Mouse (Mus musculus) lung, embryonic 16.5 days (tissue): ENCODE data around the gene H2-Q7. TPM values are rescaled to one million over a fixed set of nuclear protein-coding genes. Genes with fewer than 3 reads are reported as not detected.
"Not testable (repeated sequence)": the region's sequence is repeated elsewhere in the genome, so short reads cannot be mapped to it uniquely, and the experiment has no call there.

Experiments
- ATAC-seq: fragments of 200-750 bp; cut with Nextera tagmentation; 2 replicates; pipeline ENCODE4 v1.8.0; 2017; ENCODE audit warnings: low read depth, mild to moderate bottlenecking, moderate library complexity
- H3K27ac ChIP-seq: fragments of 300-500 bp; sonication (generic); 2 replicates; pipeline ENCODE4 v1.5.1; 2014; ENCODE audit warnings: mild to moderate bottlenecking, control low read depth, low read length
- H3K27me3 ChIP-seq: fragments of 300-500 bp; sonication (generic); 2 replicates; pipeline ENCODE4 v1.6.1; 2014; ENCODE audit warnings: low read depth, low read length, mixed read lengths; ENCODE audit not compliant: control insufficient read depth, insufficient read depth
- H3K36me3 ChIP-seq: fragments of 300-500 bp; sonication (generic); 2 replicates; pipeline ENCODE4 v1.6.1; 2014; ENCODE audit warnings: low read length; ENCODE audit not compliant: control insufficient read depth, insufficient read depth
- H3K4me1 ChIP-seq: fragments of 300-500 bp; sonication (generic); replicated peaks from 2 replicates; pipeline ENCODE4 v1.6.1; 2014; ENCODE audit warnings: low read length, mixed read lengths; ENCODE audit not compliant: control insufficient read depth, insufficient read depth
- H3K4me2 ChIP-seq: fragments of 300-500 bp; sonication (generic); 2 replicates; pipeline ENCODE4 v1.6.1; 2014; ENCODE audit warnings: low read depth, low read length, control low read depth
- H3K4me3 ChIP-seq: fragments of 300-500 bp; sonication (generic); 2 replicates; pipeline ENCODE4 v1.5.1; 2014; ENCODE audit warnings: mild to moderate bottlenecking, low read length, control low read depth
- H3K9ac ChIP-seq: fragments of 300-500 bp; sonication (generic); 2 replicates; pipeline ENCODE4 v1.6.1; 2014; ENCODE audit warnings: low read length, control low read depth
- H3K9me3 ChIP-seq: fragments of 300-500 bp; sonication (generic); 2 replicates; pipeline ENCODE4 v1.6.1; 2016; ENCODE audit warnings: low read length; ENCODE audit not compliant: control insufficient read depth
- WGBS: fragments of 180-500 bp; shearing (Covaris S2); extraction: QIAGEN DNeasy Blood & Tissue Kit; methylation state at CpG from one replicate; pipeline ENCODE4 v1.1.7; 2014; 5-methylcytosine and 5-hydroxymethylcytosine counted together
- polyA plus RNA-seq: library from polyadenylated mRNA; unstranded; fragments of >200 nt; fragmentation: Nextera tagmentation; extraction: Ambion mirVana; gene quantifications from 2 replicates; pipeline ENCODE4 v1.2.1, GENCODE M21; 2015

Gene H2-Q7
- polyA plus RNA-seq, 1 experiment from 2014 or later = 5.0 TPM

- not testable (repeated sequence) for ATAC-seq, H3K27ac ChIP-seq, H3K27me3 ChIP-seq, H3K4me1 ChIP-seq, H3K4me2 ChIP-seq, H3K36me3 ChIP-seq, H3K4me3 ChIP-seq, H3K9me3 ChIP-seq, H3K9ac ChIP-seq
- WGBS = 81% methylated on average over 2 of the region's 3 CpGs
Measured at GRCm38 (mm10) chr17:35432167-35432566, 6.8 kb upstream of the H2-Q7 start.

GRCm38 (mm10) chr17:35434836-35435235 is 4.1 kb upstream of the H2-Q7 start:
- H3K36me3 ChIP-seq, ATAC-seq, H3K9ac ChIP-seq, H3K27ac ChIP-seq, H3K4me2 ChIP-seq, H3K4me1 ChIP-seq, H3K27me3 ChIP-seq, H3K9me3 ChIP-seq, H3K4me3 ChIP-seq: not testable (repeated sequence)
- 9% methylated on average over 8 of the region's 8 CpGs for WGBS

- H3K4me1 ChIP-seq, H3K27ac ChIP-seq, H3K4me2 ChIP-seq, H3K4me3 ChIP-seq, H3K9me3 ChIP-seq, ATAC-seq, H3K36me3 ChIP-seq, H3K27me3 ChIP-seq, H3K9ac ChIP-seq: not testable (repeated sequence)
- 70% methylated on average over 3 of the region's 3 CpGs for WGBS
Measured at GRCm38 (mm10) chr17:35435577-35435976, 3.4 kb upstream of the H2-Q7 start.

- H3K4me1 ChIP-seq, H3K9me3 ChIP-seq, H3K36me3 ChIP-seq, H3K27me3 ChIP-seq, ATAC-seq, H3K9ac ChIP-seq, H3K4me3 ChIP-seq, H3K27ac ChIP-seq, H3K4me2 ChIP-seq: not testable (repeated sequence)
- WGBS = 43% methylated on average over 1 of the region's 1 CpGs
Measured at GRCm38 (mm10) chr17:35437386-35437936, 1.5 kb upstream of the H2-Q7 start.

GRCm38 (mm10) chr17:35438395-35438794 is 560 bp upstream of the H2-Q7 start:
- not testable (repeated sequence) for H3K27me3 ChIP-seq, ATAC-seq
- 80% methylated on average over 2 of the region's 3 CpGs for WGBS

DNA sequence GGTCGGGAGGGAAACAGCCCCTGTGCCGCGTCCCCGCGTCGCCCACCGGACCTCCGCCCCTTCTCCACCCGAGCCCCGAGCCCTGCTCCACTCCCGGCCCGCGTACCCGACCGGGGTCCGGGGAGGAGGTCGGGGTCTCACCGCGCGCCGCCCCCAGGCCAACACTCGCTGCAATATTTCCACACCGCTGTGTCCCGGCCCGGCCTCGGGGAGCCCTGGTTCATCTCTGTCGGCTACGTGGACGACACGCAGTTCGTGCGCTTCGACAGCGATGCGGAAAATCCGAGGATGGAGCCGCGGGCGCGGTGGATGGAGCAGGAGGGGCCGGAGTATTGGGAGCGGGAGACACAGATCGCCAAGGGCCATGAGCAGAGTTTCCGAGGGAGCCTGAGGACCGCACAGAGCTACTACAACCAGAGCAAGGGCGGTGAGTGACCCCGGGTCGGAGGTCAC is 366 bp downstream of the H2-Q7 start:
- Histone ChIP-seq H3K9ac (peak overlapping the region; percentile 57), H3K4me3 (peak overlapping the region; percentile 50), H3K4me2 (peak overlapping the region; percentile 78)
- H3K27me3 ChIP-seq, H3K36me3 ChIP-seq, H3K4me1 ChIP-seq, H3K27ac ChIP-seq, H3K9me3 ChIP-seq: not testable (repeated sequence)
- 1% methylated on average over 37 of the region's 48 CpGs for WGBS
- peak; percentile 47 for ATAC-seq

More at GRCm38 (mm10) chr17:35438395-35438794, 560 bp upstream of the H2-Q7 start:
- H3K9ac ChIP-seq, H3K4me2 ChIP-seq, H3K9me3 ChIP-seq, H3K4me3 ChIP-seq, H3K4me1 ChIP-seq, H3K36me3 ChIP-seq, H3K27ac ChIP-seq: not testable (repeated sequence)

DNA sequence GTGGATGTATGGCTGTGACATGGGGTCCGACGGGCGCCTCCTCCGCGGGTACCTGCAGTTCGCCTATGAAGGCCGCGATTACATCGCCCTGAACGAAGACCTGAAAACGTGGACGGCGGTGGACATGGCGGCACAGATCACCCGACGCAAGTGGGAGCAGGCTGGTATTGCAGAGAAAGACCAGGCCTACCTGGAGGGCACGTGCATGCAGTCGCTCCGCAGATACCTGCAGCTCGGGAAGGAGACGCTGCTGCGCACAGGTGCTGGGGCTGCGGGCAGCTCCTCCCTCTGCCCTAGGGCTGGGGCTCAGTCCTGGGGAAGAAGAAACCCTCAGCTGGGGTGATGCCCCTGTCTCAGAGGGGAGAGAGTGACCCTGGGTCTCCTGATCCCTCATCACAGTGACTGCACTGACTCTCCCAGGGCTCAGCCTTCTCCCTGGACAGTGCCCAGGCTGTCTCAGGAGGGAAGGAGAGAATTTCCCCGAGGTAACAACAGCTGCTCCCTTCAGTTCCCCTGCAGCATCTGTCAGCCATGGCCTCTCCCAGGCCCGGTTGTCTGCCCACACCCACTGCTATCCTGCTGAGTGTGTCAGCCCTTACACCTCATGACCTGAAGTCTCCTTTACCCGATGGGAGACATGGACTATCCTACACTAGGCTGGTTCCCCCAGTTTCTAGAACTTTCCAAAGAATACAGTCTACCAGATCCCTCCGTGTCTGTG is 1.1 kb downstream of the H2-Q7 start:
- H3K27me3 ChIP-seq, H3K36me3 ChIP-seq, H3K4me3 ChIP-seq, H3K4me2 ChIP-seq, H3K9me3 ChIP-seq, H3K9ac ChIP-seq, H3K4me1 ChIP-seq, H3K27ac ChIP-seq, ATAC-seq: not testable (repeated sequence)
- WGBS = 43% methylated on average over 25 of the region's 27 CpGs

DNA sequence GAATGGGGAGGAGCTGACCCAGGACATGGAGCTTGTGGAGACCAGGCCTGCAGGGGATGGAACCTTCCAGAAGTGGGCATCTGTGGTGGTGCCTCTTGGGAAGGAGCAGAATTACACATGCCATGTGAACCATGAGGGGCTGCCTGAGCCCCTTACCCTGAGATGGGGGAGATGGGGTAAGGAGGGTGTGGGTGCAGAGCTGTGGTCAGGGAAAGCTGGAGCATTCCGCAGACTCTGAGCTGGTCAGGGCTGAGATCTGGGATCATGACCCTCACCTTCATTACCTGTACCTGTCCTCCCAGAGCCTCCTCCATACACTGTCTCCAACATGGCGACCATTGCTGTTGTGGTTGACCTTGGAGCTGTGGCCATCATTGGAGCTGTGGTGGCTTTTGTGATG is 3.4 kb downstream of the H2-Q7 start:
- ATAC-seq, H3K27me3 ChIP-seq, H3K36me3 ChIP-seq, H3K9ac ChIP-seq, H3K27ac ChIP-seq, H3K4me1 ChIP-seq, H3K4me2 ChIP-seq, H3K4me3 ChIP-seq, H3K9me3 ChIP-seq: not testable (repeated sequence)
- 92% methylated on average over 2 of the region's 2 CpGs for WGBS

GRCm38 (mm10) chr17:35444510-35444909 is 5.6 kb downstream of the H2-Q7 start:
- 85% methylated on average over 2 of the region's 2 CpGs for WGBS
- H3K9ac ChIP-seq, H3K9me3 ChIP-seq, ATAC-seq, H3K36me3 ChIP-seq, H3K27me3 ChIP-seq, H3K27ac ChIP-seq, H3K4me3 ChIP-seq, H3K4me1 ChIP-seq, H3K4me2 ChIP-seq: not testable (repeated sequence)
